Mouse (Mus musculus): ENCODE data around the gene Olfr101. TPM values are rescaled to one million over a fixed set of nuclear protein-coding genes. Genes with fewer than 3 reads are reported as not detected.

Olfr101 gene
- not detected for total RNA-seq (2021)

- intact Hi-C loops (cut with DNase I), result no loop called here
- DNase-seq (ENCODE audit: low spot score in 2 of 2), result no peak
Measured at GRCm38 (mm10) chr17:37304213-37304612, at the start of gene Olfr101. TSS of gene Olfr101 (minus strand) at chr17:37304313.

- DNase-seq (ENCODE audit: low spot score in 2 of 2), result no peak
- intact Hi-C loops (cut with DNase I), result no loop called here
Measured at GRCm38 (mm10) chr17:37339598-37339997, 35.5 kb upstream of the Olfr101 start, which contains the start of gene Olfr103. TSS of gene Olfr103 (minus strand) at chr17:37339698.

GRCm38 (mm10) chr17:37316954-37317353 is 12.8 kb upstream of the Olfr101 start, which contains the start of gene Olfr102:
TSS of gene Olfr102 (minus strand) at chr17:37317054.
- DNase-seq (ENCODE audit: low spot score in 2 of 2), result no peak
- intact Hi-C loops (cut with DNase I), result no loop called here

- no peak for DNase-seq (ENCODE audit: low spot score in 2 of 2)
- intact Hi-C loops (cut with DNase I), result no loop called here
Measured at GRCm38 (mm10) chr17:37310146-37310699, 6.1 kb upstream of the Olfr101 start.

- DNase-seq (ENCODE audit: low spot score in 2 of 2), result peak in 1 of 2 experiments; percentile 1
- intact Hi-C loops (cut with DNase I), result no loop called here
Measured at GRCm38 (mm10) chr17:37308483-37308882, 4.4 kb upstream of the Olfr101 start.

- intact Hi-C loops (cut with DNase I), result no loop called here
Measured at GRCm38 (mm10) chr17:37283360-37283759, 20.8 kb downstream of the Olfr101 start, which contains the start of gene Olfr99. TSS of gene Olfr99 (minus strand) at chr17:37283460.

GRCm38 (mm10) chr17:37280331-37280730 is 23.8 kb downstream of the Olfr101 start:
- no peak for DNase-seq (ENCODE audit: low spot score in 2 of 2)
- intact Hi-C loops (cut with DNase I), result no loop called here

More at GRCm38 (mm10) chr17:37283360-37283759, 20.8 kb downstream of the Olfr101 start, which contains the start of gene Olfr99:
- DNase-seq (ENCODE audit: low spot score in 2 of 2), result no peak

GRCm38 (mm10) chr17:37276573-37276972 is 27.5 kb downstream of the Olfr101 start:
- intact Hi-C loops (cut with DNase I), result no loop called here
- no peak for DNase-seq (ENCODE audit: low spot score in 2 of 2)

- intact Hi-C loops (cut with DNase I), result no loop called here
- DNase-seq (ENCODE audit: low spot score in 2 of 2), result no peak
Measured at GRCm38 (mm10) chr17:37275626-37276248, 28.4 kb downstream of the Olfr101 start.

- peak; percentile 4 to 6 for DNase-seq (ENCODE audit: low spot score in 2 of 2)
- intact Hi-C loops (cut with DNase I), result no loop called here
Measured at GRCm38 (mm10) chr17:37270702-37271092, 33.4 kb downstream of the Olfr101 start.

GRCm38 (mm10) chr17:37270058-37270701 is 33.9 kb downstream of the Olfr101 start, which contains the start of gene H2-M3:
TSS of gene H2-M3 (plus strand) at chr17:37270220.
- intact Hi-C loops (cut with DNase I), result no loop called here
- peak; percentile 91 to 94 for DNase-seq (ENCODE audit: low spot score in 2 of 2)

- no peak for DNase-seq (ENCODE audit: low spot score in 2 of 2)
- intact Hi-C loops (cut with DNase I), result no loop called here
Measured at GRCm38 (mm10) chr17:37263626-37264025, 40.5 kb downstream of the Olfr101 start, which contains the start of gene Olfr98. TSS of gene Olfr98 (minus strand) at chr17:37263749.

GRCm38 (mm10) chr17:37250544-37250943 is 53.6 kb downstream of the Olfr101 start:
- intact Hi-C loops (cut with DNase I), result no loop called here
- DNase-seq (ENCODE audit: low spot score in 2 of 2), result peak in 1 of 2 experiments; percentile 8

- intact Hi-C loops (cut with DNase I), result no loop called here
- no peak for DNase-seq (ENCODE audit: low spot score in 2 of 2)
Measured at GRCm38 (mm10) chr17:37249460-37249859, 54.7 kb downstream of the Olfr101 start.

Other genes with a start within 250 kb of the Olfr101 start
- gene Olfr90, start 215.8 kb downstream of the Olfr101 start, total RNA-seq (2021), result not detected
- gene Olfr91, start 206.0 kb downstream of the Olfr101 start, total RNA-seq (2021), result not detected
- gene Olfr92, start 184.2 kb downstream of the Olfr101 start, total RNA-seq (2021), result not detected
- not detected for gene Olfr93, start 142.8 kb downstream of the Olfr101 start, total RNA-seq (2021)
- gene Ubd, start 110.4 kb downstream of the Olfr101 start, total RNA-seq (2021), result not detected
- not detected for gene Olfr94, start 103.3 kb downstream of the Olfr101 start, total RNA-seq (2021)
- not detected for gene Olfr95, start 91.2 kb downstream of the Olfr101 start, total RNA-seq (2021)
- gene Olfr96, start 84.2 kb downstream of the Olfr101 start, total RNA-seq (2021), result not detected
- gene Olfr97, start 67.0 kb downstream of the Olfr101 start, total RNA-seq (2021), result not detected
- not detected for gene Olfr98, start 40.6 kb downstream of the Olfr101 start, total RNA-seq (2021)
- 1 to 10 TPM; 2.4 to 2.5 TPM for gene H2-M3, start 34.1 kb downstream of the Olfr101 start, total RNA-seq (2021)
- gene Olfr99, start 20.9 kb downstream of the Olfr101 start, total RNA-seq (2021), result not detected
- gene Olfr102, start 12.7 kb upstream of the Olfr101 start, total RNA-seq (2021), result not detected
- gene Olfr103, start 35.4 kb upstream of the Olfr101 start, total RNA-seq (2021), result not detected
- gene Olfr104-ps, start 55.3 kb upstream of the Olfr101 start, total RNA-seq (2021), result not detected
- not detected for gene Olfr105-ps, start 74.7 kb upstream of the Olfr101 start, total RNA-seq (2021)
- not detected for gene Olfr106-ps, start 86.1 kb upstream of the Olfr101 start, total RNA-seq (2021)
- gene Olfr107, start 94.9 kb upstream of the Olfr101 start, total RNA-seq (2021), result not detected
- not detected for gene Olfr108, start 141.2 kb upstream of the Olfr101 start, total RNA-seq (2021)
- gene Olfr109, start 154.6 kb upstream of the Olfr101 start, total RNA-seq (2021), result not detected
- not detected for gene H2-M2, start 179.2 kb upstream of the Olfr101 start, total RNA-seq (2021)
- gene Olfr110, start 188.2 kb upstream of the Olfr101 start, total RNA-seq (2021), result not detected
- not detected for gene Olfr111, start 203.7 kb upstream of the Olfr101 start, total RNA-seq (2021)